Mouse (Mus musculus): ENCODE measurements around the gene Znfx1.

The Znfx1 gene

DNA sequence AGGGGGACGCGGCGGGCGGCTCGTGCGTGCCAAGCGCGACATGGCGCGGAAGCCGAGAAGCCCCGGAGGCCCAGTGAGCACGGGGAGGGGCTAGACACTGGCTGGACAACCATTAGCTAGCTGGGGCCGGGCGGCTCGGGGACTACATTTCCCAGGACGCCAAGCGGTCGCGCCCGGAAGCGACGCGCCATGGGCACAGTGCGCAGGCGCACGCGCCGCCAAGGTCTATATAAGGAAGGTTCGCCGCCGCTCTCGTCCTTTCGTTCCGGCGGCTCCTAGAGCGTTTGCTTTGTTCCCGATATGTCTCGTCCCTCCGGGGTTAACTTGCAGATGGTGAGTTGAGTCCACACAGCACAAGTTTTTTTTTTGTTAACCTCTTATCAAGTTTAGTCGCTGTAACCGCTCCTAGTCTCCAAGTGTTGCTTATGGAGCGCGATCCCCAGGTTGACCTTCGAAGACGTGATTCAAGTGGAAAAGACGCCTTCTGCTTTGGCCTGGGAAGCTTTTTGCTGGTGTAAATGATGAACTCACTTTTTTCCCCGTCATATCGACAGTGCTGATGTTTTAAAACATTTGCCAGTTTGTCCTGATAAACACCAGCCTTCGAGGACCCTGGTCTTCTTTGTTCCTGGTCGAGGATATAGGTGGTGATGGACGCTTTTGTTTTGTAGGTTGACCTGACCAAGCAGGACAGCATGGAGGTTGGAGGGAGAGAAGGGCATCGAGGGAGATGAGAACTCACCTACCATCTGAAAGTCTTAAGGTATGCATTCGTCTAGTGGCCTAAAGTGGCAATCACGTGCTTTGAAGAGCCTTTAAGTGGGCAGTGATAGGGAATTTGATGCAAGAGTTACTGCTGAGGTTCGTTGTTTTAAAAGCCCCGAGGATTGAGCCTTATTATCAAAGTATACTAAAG, at the start of gene Znfx1:
Znfx1 (minus strand) TSS at position 51 of the 916 bp plus-strand sequence.
- peak; percentile 95 to 97 for DNase-seq

DNA sequence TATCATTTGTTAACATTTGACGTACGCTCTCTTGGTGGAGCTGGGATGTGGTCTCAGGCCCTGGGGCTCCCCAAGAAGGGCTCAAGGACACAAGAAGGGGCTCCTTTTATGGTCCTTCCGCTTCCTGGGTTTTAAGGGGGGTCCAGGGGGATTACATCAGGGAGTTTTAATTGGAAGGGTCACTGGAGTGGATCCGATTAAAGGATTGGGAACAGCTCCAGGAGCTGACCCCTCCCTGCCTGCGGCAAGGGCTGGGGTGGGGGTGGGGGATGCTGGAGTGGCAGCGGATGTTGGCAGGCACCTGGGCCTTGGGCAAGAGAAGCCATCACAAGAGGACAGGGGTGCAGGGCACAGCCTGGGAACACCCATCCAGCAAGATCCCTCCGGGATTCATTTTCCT, 49.4 kb upstream of the Znfx1 start:
- DNase-seq = no peak

DNA sequence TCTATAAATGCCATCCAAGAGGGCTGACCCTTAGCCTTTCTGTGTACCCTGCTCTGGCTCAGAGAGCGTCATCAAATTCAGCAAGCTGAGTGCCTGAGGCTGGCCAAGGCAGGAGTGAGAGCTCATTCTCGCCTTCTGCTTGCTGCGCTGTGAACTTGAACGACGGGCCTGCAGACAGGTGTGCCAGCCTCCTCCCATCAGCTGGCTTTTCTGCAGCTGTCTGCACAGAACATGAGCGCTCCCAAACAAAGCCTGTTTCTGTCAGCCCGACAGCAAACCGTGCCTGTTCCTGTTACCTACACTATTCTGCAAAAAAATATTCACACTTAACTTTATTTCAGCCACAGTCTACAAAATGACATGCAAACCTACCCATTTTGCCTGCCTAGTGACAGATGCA, 46.7 kb upstream of the Znfx1 start:
- DNase-seq = no peak

DNA sequence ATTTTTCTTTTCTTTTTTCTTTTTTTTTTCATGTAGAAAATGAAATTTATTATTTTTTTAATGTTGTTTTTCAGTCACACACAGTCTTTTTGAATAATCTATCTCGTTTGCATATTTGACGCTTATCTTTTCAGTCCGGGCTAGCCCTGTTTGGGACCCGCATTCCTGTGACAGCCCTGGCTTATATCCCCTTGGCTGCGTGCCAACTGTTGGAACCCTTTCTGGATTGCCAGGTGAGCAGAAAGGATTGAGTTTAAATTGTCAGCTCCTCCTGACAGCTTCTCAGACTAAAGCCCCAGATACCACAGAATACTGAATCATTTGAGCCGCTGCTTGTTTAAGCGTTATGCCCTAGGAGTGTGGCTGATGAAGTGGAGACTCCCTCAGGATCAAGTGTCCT, 40.7 kb upstream of the Znfx1 start:
- DNase-seq = peak in 1 of 2 experiments; percentile 51

DNA sequence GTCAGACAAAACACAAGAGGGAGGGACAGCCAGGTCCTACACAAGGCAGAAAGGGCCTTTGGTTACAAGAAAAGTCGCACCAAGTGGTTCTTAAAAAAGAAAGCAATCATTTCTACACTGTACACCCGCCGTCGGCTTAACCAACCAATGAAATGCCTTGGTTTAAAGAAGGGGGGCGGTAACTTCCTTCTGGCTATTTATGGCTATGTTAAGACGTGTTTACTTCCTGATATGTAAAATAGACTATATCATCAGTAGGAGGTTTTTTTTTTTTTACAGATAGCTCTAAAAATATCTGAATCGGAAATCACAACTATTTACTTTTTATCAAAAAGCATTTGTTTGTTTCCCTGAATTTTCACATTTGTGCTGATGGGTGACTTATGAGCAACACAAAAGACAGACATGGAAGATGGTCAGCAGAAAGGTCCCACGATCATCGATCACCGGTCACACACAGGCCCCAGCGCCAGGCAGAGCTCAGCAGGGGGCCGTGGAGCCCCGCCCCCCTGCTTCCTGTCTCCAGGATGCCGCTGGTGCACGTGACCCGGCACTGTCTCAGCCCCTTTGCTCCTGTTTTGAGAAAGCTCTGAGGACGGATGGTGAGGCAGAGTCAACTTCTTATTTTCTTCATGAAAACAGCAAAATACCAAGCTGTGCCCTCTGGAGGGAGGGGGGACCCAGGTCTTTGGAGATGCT, 39.1 kb upstream of the Znfx1 start:
- DNase-seq = peak; percentile 64 to 78

DNA sequence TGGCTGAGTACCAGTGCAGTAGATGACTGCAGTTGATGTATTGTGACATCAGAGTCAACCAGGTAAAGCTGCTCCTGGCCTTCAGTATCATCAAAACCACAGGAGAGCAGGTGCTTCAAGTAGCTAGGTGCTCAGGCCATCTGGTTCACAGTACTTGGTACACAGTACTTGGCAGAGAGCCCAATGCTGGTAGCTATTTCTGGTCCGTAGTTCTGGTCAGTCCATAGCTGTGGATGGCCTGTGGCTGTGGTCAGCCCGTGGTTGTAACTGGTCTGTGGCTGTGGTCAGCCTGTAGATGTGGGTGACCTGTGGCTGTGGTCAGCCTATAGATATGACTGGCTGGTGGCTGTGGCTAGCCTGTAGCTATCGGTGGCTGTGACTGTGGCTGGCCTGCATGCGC, 31.9 kb upstream of the Znfx1 start:
- DNase-seq = no peak

DNA sequence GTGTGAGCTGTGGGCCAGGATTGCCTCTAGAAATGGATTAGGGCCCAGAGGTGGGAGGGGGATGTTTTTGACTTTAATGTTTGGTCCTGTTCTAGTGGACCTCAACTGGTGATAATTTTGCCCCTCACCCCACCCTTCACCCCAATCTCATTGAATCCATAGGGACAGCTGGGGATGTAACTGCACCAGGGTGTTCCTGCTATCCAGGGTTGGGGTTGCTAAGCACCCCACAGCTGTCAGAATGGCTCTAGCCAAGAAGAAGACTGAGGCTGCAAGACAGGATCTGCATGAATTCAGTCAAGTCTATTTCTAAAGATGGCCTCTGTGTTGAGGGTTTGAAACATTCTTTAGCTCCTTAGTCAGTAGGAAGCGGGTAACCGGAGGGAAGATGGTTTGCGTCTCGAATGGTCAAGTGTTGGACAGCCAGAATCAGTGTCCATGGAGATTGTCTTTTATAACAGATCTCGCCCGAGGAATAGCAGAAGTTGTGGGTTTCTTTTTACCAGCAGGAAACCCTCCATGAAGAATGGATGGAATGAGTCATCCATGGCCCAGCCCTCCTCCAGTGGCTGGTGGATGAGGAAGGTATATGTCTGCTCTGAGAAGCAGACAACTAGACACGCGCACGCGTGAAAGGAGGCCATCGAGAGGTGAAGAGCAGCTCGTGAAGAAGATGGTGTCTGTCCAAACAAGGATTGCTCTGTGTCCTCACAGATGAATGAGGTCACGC, 30.5 kb upstream of the Znfx1 start:
- no peak for DNase-seq

DNA sequence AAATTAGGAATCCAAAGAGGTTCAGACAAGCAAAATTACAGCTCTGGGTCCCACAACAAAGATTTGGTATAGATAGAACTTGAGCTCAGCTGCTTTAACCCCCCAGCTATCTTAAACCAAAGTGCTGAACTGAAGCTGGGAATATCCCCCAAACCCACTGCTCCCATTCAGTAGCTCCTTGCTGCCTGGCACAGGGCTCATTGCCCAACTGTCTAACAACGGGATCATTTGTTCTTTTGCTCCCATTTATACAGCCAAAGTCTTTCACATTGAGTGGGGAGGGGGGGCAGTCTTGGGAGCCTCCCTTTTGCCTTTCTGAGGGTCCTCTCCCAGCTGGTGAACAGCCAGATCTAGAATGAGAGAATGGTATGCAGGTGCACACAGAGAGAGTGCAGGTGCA, 27.5 kb upstream of the Znfx1 start:
- DNase-seq = no peak

DNA sequence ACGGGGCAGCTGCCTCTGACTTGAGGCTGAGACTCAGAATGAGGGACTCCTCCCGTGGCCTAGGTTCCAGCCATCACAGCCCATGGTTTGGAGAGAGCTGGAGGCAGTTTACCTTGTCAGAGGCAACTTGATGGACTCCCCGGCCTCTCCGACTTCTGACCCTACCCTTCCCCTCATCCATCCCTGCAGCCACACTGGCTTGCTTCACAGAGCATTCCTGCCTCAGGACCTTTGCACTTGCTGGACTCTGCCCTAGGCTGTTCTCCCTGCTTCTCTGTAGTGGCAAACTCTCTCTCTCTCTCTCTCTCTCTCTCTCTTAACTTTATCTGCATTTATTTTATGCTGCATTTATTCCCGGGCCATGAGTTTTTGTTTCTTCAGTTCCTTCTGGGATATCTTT, 24.0 kb upstream of the Znfx1 start:
- DNase-seq = peak; percentile 47 to 61

DNA sequence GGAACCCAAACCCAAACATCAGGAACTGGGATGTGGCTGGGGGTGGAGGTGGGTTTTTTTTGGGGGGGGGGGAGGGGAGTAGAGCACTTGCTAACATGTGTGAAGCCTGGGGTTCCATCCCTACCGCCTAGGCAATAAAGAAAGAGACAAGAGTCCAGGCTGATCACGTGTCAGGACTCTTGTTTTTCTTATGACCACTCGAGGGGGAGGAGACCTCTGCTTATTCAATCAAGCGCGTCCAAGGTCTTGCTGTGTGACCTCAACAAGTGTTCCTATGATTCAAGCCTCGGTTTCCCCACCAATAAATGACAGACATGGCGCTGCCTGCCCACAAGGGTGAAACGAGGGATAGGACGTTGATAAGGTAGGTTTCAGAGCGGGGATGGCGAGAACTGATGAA, 23.3 kb upstream of the Znfx1 start:
- DNase-seq = peak; percentile 41 to 48

DNA sequence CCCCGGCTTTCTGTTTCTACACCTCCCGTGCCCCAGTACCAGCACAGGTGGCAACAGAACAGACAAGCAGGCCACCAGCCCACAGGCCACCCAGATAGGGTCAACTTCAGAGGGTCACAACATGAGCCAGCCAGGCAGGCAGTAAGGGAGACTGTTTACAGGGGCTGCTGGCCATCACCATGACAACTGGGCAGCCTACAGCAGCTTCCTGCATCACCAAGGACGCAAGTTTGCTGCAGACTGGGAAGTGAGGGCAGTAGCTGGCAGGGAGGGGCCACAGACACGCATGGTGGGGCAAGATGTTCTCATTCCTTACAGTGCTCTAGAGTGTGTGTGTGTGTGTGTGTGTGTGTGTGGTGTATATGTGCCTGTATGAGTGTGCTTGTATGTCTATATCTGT, 18.8 kb upstream of the Znfx1 start:
- DNase-seq = peak in 1 of 2 experiments; percentile 51

DNA sequence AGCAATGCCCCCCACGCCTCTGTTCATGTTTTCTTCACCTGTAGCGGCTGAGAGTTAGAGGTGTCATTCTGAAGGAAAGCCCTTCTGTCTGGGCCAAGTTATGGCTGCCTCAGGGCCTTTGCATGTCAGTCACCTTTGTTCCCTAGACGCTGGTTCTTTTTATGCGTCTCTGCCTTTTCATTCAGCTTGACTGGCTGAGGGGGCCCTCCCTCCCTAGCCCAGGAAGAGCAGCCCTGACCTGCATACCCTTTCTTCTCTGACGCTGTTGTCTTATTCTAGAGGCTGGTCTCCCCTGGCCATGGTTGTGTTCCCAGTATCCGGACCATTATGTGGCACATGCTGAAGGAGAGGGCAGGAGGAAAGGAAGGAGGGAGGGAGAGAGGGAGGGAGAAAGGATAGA, 18.3 kb upstream of the Znfx1 start:
- no peak for DNase-seq

DNA sequence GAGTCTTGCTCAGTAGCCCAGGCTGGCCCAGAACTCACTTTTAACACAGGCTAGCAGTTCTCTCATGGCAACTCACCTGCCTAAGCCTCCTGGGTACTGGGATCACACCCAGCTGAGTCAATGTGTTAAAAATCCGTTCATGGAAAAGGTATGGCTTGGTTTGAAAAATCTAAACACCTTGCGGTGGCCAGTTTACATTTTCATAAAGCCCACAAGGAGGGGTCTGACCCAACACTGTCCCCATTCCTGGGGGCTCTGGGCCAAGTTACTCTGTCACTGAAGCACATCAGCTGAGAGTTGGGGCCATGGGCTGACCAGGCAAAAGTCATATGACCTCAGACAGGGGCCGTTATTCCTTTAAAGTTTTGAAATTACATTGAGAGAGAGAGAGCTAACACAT, 17.6 kb upstream of the Znfx1 start:
- no peak for DNase-seq

DNA sequence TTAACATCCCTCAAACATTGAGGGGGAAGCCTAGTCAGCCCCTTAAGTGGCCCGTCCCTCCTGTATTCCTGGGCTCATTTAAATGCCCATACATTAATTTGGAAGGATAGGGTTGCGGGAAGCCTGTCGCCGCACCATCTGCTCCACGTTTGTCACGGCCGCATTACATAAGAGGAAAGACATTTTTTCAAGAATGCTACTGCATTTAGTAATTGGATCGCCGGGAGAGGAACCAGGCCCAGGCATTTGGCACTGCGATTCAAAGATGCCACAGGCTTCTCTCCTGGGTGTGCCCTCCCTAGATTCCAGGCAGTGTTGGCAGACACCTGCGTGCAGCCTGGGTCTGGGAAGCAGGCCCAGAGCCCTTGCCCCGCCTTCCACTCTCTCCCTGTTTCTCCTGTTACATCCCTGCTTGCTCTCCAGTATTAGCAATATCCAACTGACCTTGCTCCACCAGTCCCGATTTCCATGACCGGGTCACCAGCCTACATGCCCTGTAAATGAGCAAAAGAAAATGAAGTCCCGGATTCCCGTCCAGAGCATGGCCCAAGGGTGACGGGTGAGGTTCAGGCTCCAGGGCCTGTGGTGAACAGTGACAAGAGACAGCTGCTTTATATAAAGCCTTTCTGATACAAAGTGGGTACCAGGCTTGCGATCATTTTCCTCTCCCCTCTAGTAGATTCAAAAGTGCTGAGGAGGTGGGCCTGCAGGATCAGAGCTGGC, 16.9 kb upstream of the Znfx1 start:
- peak in 1 of 2 experiments; percentile 47 for DNase-seq

DNA sequence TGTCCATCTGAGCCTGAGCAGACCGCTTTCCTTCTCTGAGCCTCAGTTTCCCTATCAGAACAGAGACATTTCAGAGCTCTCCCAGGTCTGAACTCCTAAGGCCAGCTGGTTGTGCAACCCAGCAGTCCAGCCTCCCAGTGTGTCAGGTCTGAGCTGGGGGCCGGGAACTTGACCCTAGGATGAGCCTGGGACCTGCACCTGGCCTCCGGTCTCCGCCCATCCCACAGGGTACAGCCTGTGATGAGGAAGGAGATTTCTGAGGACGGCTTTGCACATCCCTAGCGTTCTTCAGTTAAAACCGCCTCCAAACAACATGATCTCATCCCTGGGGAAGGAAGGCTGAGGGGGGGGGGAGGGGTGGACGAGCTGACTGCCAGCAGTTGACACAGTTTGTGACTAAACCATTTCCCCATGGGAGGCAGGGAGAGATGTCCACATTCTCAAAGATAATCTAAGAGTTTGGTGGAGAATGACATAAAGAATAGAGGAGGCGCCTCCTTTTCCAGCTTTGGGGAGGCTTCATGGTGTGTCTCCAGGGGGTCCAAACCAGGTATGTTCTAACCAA, 16.2 kb upstream of the Znfx1 start:
- DNase-seq = no peak

DNA sequence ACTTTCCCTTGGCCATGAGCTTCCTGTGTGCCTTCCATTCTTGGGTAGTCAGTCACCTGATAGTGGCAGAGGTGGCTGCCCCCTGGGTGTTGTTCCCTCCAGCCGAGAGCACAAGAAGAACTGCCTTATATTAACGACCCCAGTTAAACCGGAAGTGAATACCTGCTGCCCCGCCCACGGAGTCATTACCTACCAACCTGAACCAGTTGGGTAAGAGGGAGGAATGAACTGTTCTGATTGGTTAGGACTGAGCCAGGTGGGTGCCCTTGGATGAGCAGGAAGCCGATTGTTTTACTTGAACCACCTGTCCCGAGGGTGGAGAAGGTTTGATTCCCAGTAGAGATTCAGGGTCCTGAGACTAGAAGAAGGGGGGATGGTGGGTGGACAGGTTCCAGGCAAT, 15.7 kb upstream of the Znfx1 start:
- DNase-seq = no peak

DNA sequence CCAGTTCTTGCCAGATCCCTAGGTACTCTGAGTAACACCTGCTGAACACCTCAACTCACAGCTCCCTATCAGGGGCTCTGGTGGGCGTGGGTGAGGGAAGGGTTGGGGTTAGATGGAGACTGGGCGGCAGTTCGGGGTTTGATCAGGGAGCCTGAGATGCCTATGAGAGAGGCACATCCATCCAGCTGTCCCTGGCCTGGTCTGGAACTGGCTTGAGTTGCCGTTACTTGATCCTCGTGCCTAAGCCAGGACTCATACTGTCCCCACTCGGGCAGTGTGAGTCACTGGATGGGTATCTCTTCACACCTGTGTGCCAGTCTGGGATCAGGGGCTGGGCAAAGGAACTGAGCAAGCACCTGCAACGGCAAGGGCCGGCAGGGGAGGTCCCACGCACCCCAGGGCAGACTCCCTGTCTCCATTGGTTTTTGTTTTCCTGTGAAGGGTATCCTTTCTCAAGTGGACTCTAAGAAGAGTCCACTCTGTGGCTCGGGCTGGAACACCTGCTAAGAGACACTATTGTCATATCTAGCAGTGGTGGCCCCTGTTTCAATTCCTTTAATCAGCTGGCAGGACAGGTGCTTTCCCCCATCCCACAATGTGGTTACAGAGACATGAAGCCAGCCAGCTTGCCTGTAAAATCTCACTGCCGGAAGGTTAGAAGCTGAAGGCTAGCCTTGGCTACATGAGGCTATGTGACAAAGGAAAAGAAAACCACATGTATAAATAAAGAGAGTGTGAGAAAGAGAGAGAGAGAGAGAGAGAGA, 14.6 kb upstream of the Znfx1 start:
- no peak for DNase-seq

DNA sequence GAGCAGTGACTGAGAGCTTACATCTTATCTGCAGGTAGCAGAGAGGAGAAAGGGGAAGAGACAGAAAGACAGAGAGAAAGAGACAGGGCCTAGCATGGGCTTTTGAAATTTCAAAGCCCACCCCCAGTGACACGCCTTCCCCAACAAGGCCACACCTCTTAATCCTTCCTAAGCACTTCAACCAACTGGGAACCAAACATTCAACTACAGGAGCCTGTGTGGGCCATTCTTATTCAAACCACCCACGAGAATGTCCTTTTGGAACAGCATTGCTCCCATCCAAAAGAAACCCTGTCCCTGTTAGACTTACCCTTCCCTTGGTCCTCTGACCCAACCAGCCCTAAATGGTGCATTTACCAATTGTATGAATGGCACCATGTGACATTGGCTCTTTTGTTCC, 13.9 kb upstream of the Znfx1 start:
- no peak for DNase-seq

DNA sequence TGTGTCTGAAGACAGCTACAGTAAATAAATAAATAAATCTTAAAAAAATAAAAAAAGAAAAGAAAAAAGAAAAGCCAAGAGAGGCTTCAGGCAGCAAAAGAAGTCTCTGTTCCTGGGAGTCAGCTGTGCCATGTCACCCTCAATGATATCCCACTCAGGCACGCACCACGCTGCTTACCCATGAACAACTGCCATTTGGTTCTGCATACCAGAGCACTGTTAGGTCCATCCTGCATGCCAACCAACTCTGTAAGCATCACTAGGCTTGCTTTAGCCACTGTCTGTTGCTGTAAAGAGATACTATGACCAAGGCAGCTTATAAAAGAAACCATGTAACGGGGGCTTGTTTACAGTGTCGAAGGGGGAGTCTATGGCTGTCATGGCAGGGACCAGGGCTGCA, 13.5 kb upstream of the Znfx1 start:
- no peak for DNase-seq

DNA sequence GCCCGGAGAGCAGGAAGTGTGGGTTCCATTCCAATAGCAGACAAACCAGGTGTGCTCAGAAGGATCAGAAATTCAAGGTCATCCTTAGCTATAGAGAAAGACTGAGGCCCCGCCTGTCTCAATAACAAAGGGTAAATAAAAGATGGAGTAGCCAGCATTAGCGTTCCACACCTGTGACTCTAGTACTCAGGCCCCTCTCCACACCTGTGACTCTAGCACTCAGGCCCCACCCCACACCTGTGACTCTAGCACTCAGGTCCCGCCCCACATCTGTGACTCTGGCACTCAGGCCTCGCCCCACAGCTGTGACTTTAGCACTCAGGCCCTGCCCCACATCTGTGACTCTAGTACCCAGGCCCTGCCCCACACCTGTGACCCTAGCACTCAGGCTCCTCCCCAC, 11.8 kb upstream of the Znfx1 start:
- DNase-seq = no peak
